Mouse (Mus musculus) kidney, postnatal 0 days (tissue): ENCODE data around the gene Tns3. TPM values are rescaled to one million over a fixed set of nuclear protein-coding genes. Genes with fewer than 3 reads are reported as not detected.

Experiments used
- ATAC-seq: fragments of 200-750 bp; cut with Nextera tagmentation; replicated peaks from 2 replicates; pipeline ENCODE4 v1.8.0; 2017; ENCODE audit warnings: low read depth, moderate number of reproducible peaks, moderate TSS enrichment, moderate library complexity; ENCODE audit not compliant: low FRiP score
- DNase-seq: peaks from one replicate; pipeline ENCODE4 v3.0.0-alpha.2; 2016; ENCODE audit warnings: low spot score
- H3K27ac ChIP-seq: fragments of 300-500 bp; sonication (generic); 2 replicates; pipeline ENCODE4 v1.5.1; 2014; ENCODE audit warnings: mild to moderate bottlenecking
- H3K27me3 ChIP-seq: fragments of 300-500 bp; sonication (generic); 2 replicates; pipeline ENCODE4 v1.6.1; 2014; ENCODE audit warnings: low read length, mixed read lengths; ENCODE audit not compliant: insufficient read depth
- H3K36me3 ChIP-seq: fragments of 300-500 bp; sonication (generic); 2 replicates; pipeline ENCODE4 v1.6.1; 2014; ENCODE audit warnings: low read length, mixed read lengths; ENCODE audit not compliant: insufficient read depth
- H3K4me1 ChIP-seq: fragments of 300-500 bp; sonication (generic); replicated peaks from 2 replicates; pipeline ENCODE4 v1.6.1; 2014; ENCODE audit warnings: antibody characterized with exemption, low read length, mixed read lengths; ENCODE audit not compliant: insufficient read depth
- H3K4me2 ChIP-seq: fragments of 300-500 bp; sonication (generic); 2 replicates; pipeline ENCODE4 v1.6.1; 2014; ENCODE audit warnings: mild to moderate bottlenecking, low read length, moderate library complexity, mixed read lengths
- H3K4me3 ChIP-seq: fragments of 300-500 bp; sonication (generic); replicated peaks from 2 replicates; pipeline ENCODE4 v1.5.1; 2014; ENCODE audit warnings: low read depth, low read length
- H3K9ac ChIP-seq: fragments of 300-500 bp; sonication (generic); 2 replicates; pipeline ENCODE4 v1.6.1; 2014; ENCODE audit warnings: low read depth, low read length
- H3K9me3 ChIP-seq: fragments of 300-500 bp; sonication (generic); replicated peaks from 2 replicates; pipeline ENCODE4 v1.6.1; 2016; ENCODE audit warnings: low read length, inconsistent platforms, mixed read lengths
- CTCF ChIP-seq: IDR thresholded peaks from 2 replicates; pipeline ENCODE4 v1.5.1; 2016; ENCODE audit warnings: antibody characterized with exemption, low read depth, mild to moderate bottlenecking, moderate library complexity
- WGBS: fragments of 180-500 bp; shearing (Covaris S2); extraction: QIAGEN DNeasy Blood & Tissue Kit; methylation state at CpG from one replicate; pipeline ENCODE4 v1.1.7; 2014; 5-methylcytosine and 5-hydroxymethylcytosine counted together
- polyA plus RNA-seq: library from polyadenylated mRNA; unstranded; fragments of >200 nt; fragmentation: Nextera tagmentation; extraction: Ambion mirVana; gene quantifications from 2 replicates; pipeline ENCODE4 v1.2.1, GENCODE M21; 2015

The Tns3 gene
- polyA plus RNA-seq, 1 experiment from 2014 or later = 17.6 TPM

- H3K4me2 ChIP-seq = no peak overlapping the region
- ATAC-seq = no peak
- 48% methylated on average over 5 of the region's 5 CpGs for WGBS
Observed at GRCm38 (mm10) chr11:8481962-8482361, 182.4 kb downstream of the Tns3 start.

DNA sequence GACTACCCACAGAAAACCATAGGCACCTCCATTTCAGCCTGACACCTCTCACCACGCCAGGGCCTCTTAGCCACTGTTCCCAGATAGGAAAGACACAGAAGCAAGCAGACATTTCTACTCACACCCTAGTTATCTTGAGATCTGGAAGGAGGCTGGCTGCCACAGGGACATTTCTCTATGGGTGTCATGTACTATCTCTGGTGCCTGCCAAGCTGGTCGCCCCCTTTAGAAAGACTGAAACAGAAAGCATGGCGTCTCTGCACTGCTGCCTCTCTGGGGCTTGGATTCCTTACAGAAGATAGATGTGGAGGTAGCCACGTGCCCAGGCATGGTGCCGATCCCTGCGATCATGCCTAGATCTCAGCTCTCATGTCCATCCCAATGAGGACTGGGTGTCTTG lies 182.8 kb downstream of the Tns3 start:
- H3K4me3 ChIP-seq = no peak overlapping the region
- H3K9me3 ChIP-seq = no peaks in the 10 kb centered on the region
- no peak for TF ChIP-seq CTCF
- H3K4me1 ChIP-seq = no peaks in the 10 kb centered on the region
- H3K27ac ChIP-seq = no peak overlapping the region
- DNase-seq (no peak), ATAC-seq (no peak)
- no peak overlapping the region for H3K4me2 ChIP-seq
- no peaks in the 10 kb centered on the region for H3K27me3 ChIP-seq
- peaks cover 26% of the 10 kb centered on the region for H3K36me3 ChIP-seq
- no peak overlapping the region for H3K9ac ChIP-seq
- 81% methylated on average over 6 of the region's 6 CpGs for WGBS

More at GRCm38 (mm10) chr11:8481962-8482361, 182.4 kb downstream of the Tns3 start:
- Histone ChIP-seq H3K27ac (no peak overlapping the region), H3K4me3 (no peak overlapping the region), H3K9me3 (no peaks in the 10 kb centered on the region), H3K27me3 (no peaks in the 10 kb centered on the region), H3K36me3 (peaks cover 22% of the 10 kb centered on the region), H3K9ac (0 out of 2 replicates have a peak overlapping the region, but pooled peaks have one; percentile 18), H3K4me1 (no peaks in the 10 kb centered on the region)
- no peak for DNase-seq
- TF ChIP-seq CTCF = no peak

GRCm38 (mm10) chr11:8479858-8480257 lies 184.5 kb downstream of the Tns3 start:
- ATAC-seq (no peak), DNase-seq (no peak)
- 89% methylated on average over 2 of the region's 2 CpGs for WGBS
- peaks cover 29% of the 10 kb centered on the region for H3K36me3 ChIP-seq
- H3K9me3 ChIP-seq = no peaks in the 10 kb centered on the region
- no peak for TF ChIP-seq CTCF
- H3K4me3 ChIP-seq = no peak overlapping the region
- H3K27ac ChIP-seq = no peak overlapping the region
- H3K27me3 ChIP-seq = no peaks in the 10 kb centered on the region
- H3K4me1 ChIP-seq = no peaks in the 10 kb centered on the region
- H3K4me2 ChIP-seq = no peak overlapping the region
- no peak overlapping the region for H3K9ac ChIP-seq

GRCm38 (mm10) chr11:8479313-8479712 lies 185.0 kb downstream of the Tns3 start:
- no peak for TF ChIP-seq CTCF
- Histone ChIP-seq H3K9me3 (no peaks in the 10 kb centered on the region), H3K4me1 (no peaks in the 10 kb centered on the region), H3K9ac (no peak overlapping the region), H3K27me3 (no peaks in the 10 kb centered on the region), H3K36me3 (peaks cover 29% of the 10 kb centered on the region), H3K27ac (no peak overlapping the region), H3K4me2 (no peak overlapping the region), H3K4me3 (no peak overlapping the region)
- DNase-seq (no peak), ATAC-seq (no peak)
- WGBS = 93% methylated on average over 7 of the region's 7 CpGs

DNA sequence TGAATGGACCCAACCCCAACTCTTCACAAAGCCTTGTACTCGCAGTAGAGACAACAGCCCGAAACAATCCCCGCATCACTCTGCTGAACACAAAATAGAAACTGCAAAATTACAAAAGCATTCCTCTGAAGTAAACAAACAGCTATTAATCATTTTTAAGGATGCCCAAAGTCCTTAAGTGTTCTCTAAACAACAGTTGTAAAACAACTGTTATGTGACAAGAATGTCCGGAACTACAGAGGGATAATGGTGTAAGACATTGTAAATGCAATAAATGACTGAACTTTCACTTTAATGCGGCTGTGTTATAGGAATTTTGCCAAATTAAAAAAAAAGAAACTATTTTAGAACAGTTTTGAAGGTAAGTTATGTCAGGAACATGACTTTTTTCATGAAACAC lies 190.7 kb downstream of the Tns3 start:
- Histone ChIP-seq H3K4me2 (no peak overlapping the region), H3K4me1 (peaks cover 14% of the 10 kb centered on the region), H3K27me3 (no peaks in the 10 kb centered on the region), H3K4me3 (no peak overlapping the region), H3K9ac (no peak overlapping the region), H3K9me3 (no peaks in the 10 kb centered on the region), H3K36me3 (peaks cover 20% of the 10 kb centered on the region), H3K27ac (no peak overlapping the region)
- DNase-seq = peak; percentile 81
- WGBS = 65% methylated on average over 5 of the region's 5 CpGs
- ATAC-seq = no peak
- TF ChIP-seq CTCF = no peak

DNA sequence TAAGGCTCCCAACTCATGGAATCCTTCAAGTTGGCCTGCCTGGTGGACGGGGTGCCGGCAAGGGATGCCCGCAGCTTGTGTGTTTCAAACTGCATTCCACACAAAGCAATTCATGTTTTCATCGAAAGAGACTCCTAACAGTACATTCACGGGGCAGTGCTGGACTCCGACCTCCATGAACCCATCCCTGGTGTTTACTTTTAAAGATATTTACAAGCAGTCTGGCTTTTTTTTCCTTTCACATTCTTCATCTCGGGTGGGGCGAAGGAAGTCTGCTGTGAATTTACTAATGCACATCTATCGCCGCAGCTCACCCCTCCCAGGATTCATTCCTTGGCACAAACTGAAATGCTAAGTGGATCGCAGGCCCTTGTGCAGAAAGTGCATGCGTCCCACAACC lies 191.9 kb downstream of the Tns3 start:
- Histone ChIP-seq H3K9ac (no peak overlapping the region), H3K27me3 (no peaks in the 10 kb centered on the region), H3K9me3 (no peaks in the 10 kb centered on the region), H3K27ac (no peak overlapping the region), H3K4me2 (no peak overlapping the region), H3K4me1 (peaks cover 22% of the 10 kb centered on the region), H3K4me3 (no peak overlapping the region), H3K36me3 (peaks cover 11% of the 10 kb centered on the region)
- ATAC-seq (no peak), DNase-seq (peak; percentile 47)
- whole genome bisulfite sequencing = 71% methylated on average over 12 of the region's 12 CpGs
- no peak for TF ChIP-seq CTCF

DNA sequence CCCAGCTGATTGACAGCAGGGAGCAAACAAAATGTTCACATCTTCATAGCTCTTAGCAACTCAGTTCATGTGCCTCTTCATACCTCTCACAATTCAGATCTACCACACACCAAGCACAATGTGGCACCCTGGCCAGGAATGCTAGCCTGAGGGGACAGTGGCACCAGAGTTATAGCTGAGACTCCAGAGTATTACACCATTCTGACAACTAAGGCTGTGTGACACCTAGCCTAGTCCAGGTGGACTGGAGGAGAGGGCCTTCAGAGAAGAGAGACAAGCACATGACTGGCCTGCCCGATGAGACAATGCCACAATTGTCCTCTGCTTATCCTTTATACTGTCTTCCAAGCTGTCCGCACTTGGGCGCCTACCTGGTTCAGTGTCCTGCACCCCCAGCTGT lies 192.8 kb downstream of the Tns3 start:
- H3K36me3 ChIP-seq = peaks cover 3% of the 10 kb centered on the region; the same call in 1 of the 2 replicates
- no peak overlapping the region for H3K4me3 ChIP-seq
- H3K4me2 ChIP-seq = no peak overlapping the region
- H3K4me1 ChIP-seq = peaks cover 25% of the 10 kb centered on the region
- WGBS = 98% methylated on average over 3 of the region's 3 CpGs
- no peaks in the 10 kb centered on the region for H3K27me3 ChIP-seq
- no peak overlapping the region for H3K9ac ChIP-seq
- no peak for TF ChIP-seq CTCF
- H3K9me3 ChIP-seq = no peaks in the 10 kb centered on the region
- DNase-seq = no peak
- ATAC-seq = no peak
- H3K27ac ChIP-seq = no peak overlapping the region
